13 mouse cellular contexts compared by ENCODE assay signal in the genomic region with DNA sequence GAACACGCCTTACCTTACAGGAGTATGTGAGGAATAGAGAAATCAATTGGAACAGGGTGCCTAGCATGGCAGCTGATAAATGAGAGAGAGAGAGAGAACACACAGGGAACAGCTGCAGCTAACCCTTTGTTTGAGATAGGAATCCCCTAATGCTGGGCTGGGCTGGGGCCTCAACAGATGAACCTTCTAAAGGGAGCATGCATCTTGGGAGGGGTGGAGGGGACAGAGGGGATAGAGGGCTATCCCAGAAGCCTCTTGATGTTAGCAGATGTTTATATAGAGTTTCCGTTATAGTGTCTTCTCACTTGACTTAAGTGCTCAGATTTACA. TPM values are rescaled to one million over a fixed set of nuclear protein-coding genes. Genes with fewer than 3 reads are reported as not detected.
DNase-seq lines count a peak whose midpoint lies in the region; ATAC-seq and TF ChIP-seq lines count a peak whose summit lies in the region.
"Had no signal": no experiment of that assay in that cellular context is flagged by ENCODE, and none has a peak within 500 bp of the region (broad histone marks: within the 10 kb centered on the region; RNA-seq: fewer than 3 reads in every experiment).

No protein-coding gene starts in this region.

- no peak for TF ChIP-seq CTCF in midbrain, postnatal 0 days (IDR thresholded peaks at IDR 0.05)

- H3K9me3 ChIP-seq in lung, embryonic 15.5 days: no peaks in the 10 kb centered on the region
- H3K9me3 ChIP-seq in embryonic facial prominence, embryonic 15.5 days (replicated peaks): no peaks in the 10 kb centered on the region
- H3K9me3 ChIP-seq in hindbrain, embryonic 14.5 days (ENCODE audit: control insufficient read depth, low read length): no peaks in the 10 kb centered on the region
- H3K9me3 ChIP-seq in midbrain, postnatal 0 days (ENCODE audit: low read length): no peaks in the 10 kb centered on the region
- H3K9me3 ChIP-seq: kidney, embryonic 15.5 days had no signal

- no peak overlapping the region for H3K4me2 ChIP-seq in lung, embryonic 15.5 days
- no peak overlapping the region for H3K4me2 ChIP-seq in embryonic facial prominence, embryonic 15.5 days (replicated peaks)
- no peak overlapping the region for H3K4me2 ChIP-seq in hindbrain, embryonic 14.5 days (replicated peaks)
- H3K4me2 ChIP-seq in midbrain, postnatal 0 days (ENCODE audit: low read depth, low read length, poor library complexity, severe bottlenecking): no peak overlapping the region

- ATAC-seq in lung, embryonic 15.5 days (ENCODE audit: borderline replicate concordance, extremely low read depth, low FRiP score, low TSS enrichment): 0 out of 2 replicates have a peak, but pooled peaks have one; percentile 11
- 0 out of 2 replicates have a peak, but pooled peaks have one; percentile 16 for ATAC-seq in embryonic facial prominence, embryonic 15.5 days (ENCODE audit: insufficient number of reproducible peaks, low FRiP score, low TSS enrichment, low read depth)
- no peak for ATAC-seq in hindbrain, embryonic 14.5 days (ENCODE audit: low FRiP score)
- ATAC-seq in midbrain, postnatal 0 days (ENCODE audit: low FRiP score): 0 out of 2 replicates have a peak, but pooled peaks have one; percentile 10
- ATAC-seq: liver, postnatal 0 days had no signal

- no peaks in the 10 kb centered on the region for H3K27me3 ChIP-seq in lung, embryonic 15.5 days
- H3K27me3 ChIP-seq in embryonic facial prominence, embryonic 15.5 days: no peaks in the 10 kb centered on the region
- no peaks in the 10 kb centered on the region for H3K27me3 ChIP-seq in hindbrain, embryonic 14.5 days (ENCODE audit: control insufficient read depth, insufficient read depth, low read length)
- H3K27me3 ChIP-seq in midbrain, postnatal 0 days (ENCODE audit: insufficient read depth, low read length): no peaks in the 10 kb centered on the region
- H3K27me3 ChIP-seq: kidney, embryonic 15.5 days had no signal

- no peak for DNase-seq in lung, postnatal 10 days
- DNase-seq in hindbrain, embryonic 14.5 days (ENCODE audit: low spot score): no peak
- no peak for DNase-seq in midbrain, postnatal 0 days (ENCODE audit: low spot score)
- DNase-seq in layer of hippocampus, postnatal 36 days: no peak
- DNase-seq in thymus, postnatal 0 days (ENCODE audit: low spot score): no peak
- no peak for DNase-seq in gastrocnemius, adult 18-20 months (ENCODE audit: low spot score)
- DNase-seq: cerebellum, postnatal 14 days; left cerebral cortex, postnatal 4 days; liver, postnatal 0 days had no signal

- peaks cover 47% of the 10 kb centered on the region for H3K4me1 ChIP-seq in lung, embryonic 15.5 days
- peaks cover 26% of the 10 kb centered on the region for H3K4me1 ChIP-seq in embryonic facial prominence, embryonic 15.5 days
- H3K4me1 ChIP-seq in hindbrain, embryonic 14.5 days (replicated peaks; ENCODE audit: control insufficient read depth, insufficient read depth, low read length): peaks cover 17% of the 10 kb centered on the region
- peaks cover 10% of the 10 kb centered on the region; the same call in 1 of the 2 replicates for H3K4me1 ChIP-seq in midbrain, postnatal 0 days (ENCODE audit: insufficient read depth, low read length)

- 37% methylated on average over 2 of the region's 2 CpGs for WGBS in lung, embryonic 15.5 days
- WGBS in embryonic facial prominence, embryonic 15.5 days: 82% methylated on average over 2 of the region's 2 CpGs
- WGBS in hindbrain, embryonic 14.5 days: 46% methylated on average over 2 of the region's 2 CpGs
- 61% methylated on average over 2 of the region's 2 CpGs for WGBS in midbrain, postnatal 0 days

- H3K27ac ChIP-seq in lung, embryonic 15.5 days: peak overlapping the region; percentile 91
- H3K27ac ChIP-seq in embryonic facial prominence, embryonic 15.5 days (replicated peaks): no peak overlapping the region
- peak overlapping the region; percentile 58 for H3K27ac ChIP-seq in hindbrain, embryonic 14.5 days
- H3K27ac ChIP-seq in midbrain, postnatal 0 days (ENCODE audit: low read depth, low read length): no peak overlapping the region

- H3K4me3 ChIP-seq in lung, embryonic 15.5 days: no peak overlapping the region
- H3K4me3 ChIP-seq in embryonic facial prominence, embryonic 15.5 days (replicated peaks): no peak overlapping the region
- no peak overlapping the region for H3K4me3 ChIP-seq in hindbrain, embryonic 14.5 days (replicated peaks; ENCODE audit: low read length)
- H3K4me3 ChIP-seq in midbrain, postnatal 0 days (ENCODE audit: low read depth, low read length): no peak overlapping the region
- H3K4me3 ChIP-seq: erythroblast, embryonic 14.5 days; kidney, embryonic 15.5 days had no signal

- no peak overlapping the region for H3K9ac ChIP-seq in lung, embryonic 15.5 days
- H3K9ac ChIP-seq in embryonic facial prominence, embryonic 15.5 days: no peak overlapping the region
- H3K9ac ChIP-seq in hindbrain, embryonic 14.5 days: 0 out of 2 replicates have a peak overlapping the region, but pooled peaks have one; percentile 16
- H3K9ac ChIP-seq in midbrain, postnatal 0 days (replicated peaks; ENCODE audit: low read length, poor library complexity, severe bottlenecking): no peak overlapping the region
- H3K9ac ChIP-seq: kidney, embryonic 15.5 days; liver, postnatal 0 days had no signal

- H3K36me3 ChIP-seq in lung, embryonic 15.5 days: no peaks in the 10 kb centered on the region
- H3K36me3 ChIP-seq in embryonic facial prominence, embryonic 15.5 days: no peaks in the 10 kb centered on the region
- no peaks in the 10 kb centered on the region for H3K36me3 ChIP-seq in hindbrain, embryonic 14.5 days (replicated peaks; ENCODE audit: control insufficient read depth, insufficient read depth)
- H3K36me3 ChIP-seq in midbrain, postnatal 0 days (ENCODE audit: insufficient read depth, low read length): no peaks in the 10 kb centered on the region

RNA-seq across cellular contexts. Expression of a gene that starts 26.9 kb away (rescaled TPM):
- 48.0 and 52.7 TPM in 2 replicates for polyA plus RNA-seq in lung, embryonic 15.5 days (2015; fragmentation: Nextera tagmentation; extraction: Ambion mirVana)
- 13.5 and 16.5 TPM in 2 replicates for polyA plus RNA-seq in embryonic facial prominence, embryonic 15.5 days (2015; fragmentation: Nextera tagmentation; extraction: Ambion mirVana)
- polyA plus RNA-seq in hindbrain, embryonic 14.5 days (2014; fragmentation: Nextera tagmentation; extraction: Ambion mirVana): 29.6 and 30.6 TPM in 2 replicates
- 17.7 and 20.6 TPM in 2 replicates for total RNA-seq in midbrain, postnatal 0 days (2014; rRNA removed)
- polyA plus RNA-seq in midbrain, postnatal 0 days (2015; fragmentation: Nextera tagmentation; extraction: Ambion mirVana): 8.5 and 12.0 TPM in 2 replicates
- 10 to 100 TPM; 16.5 to 18.1 TPM for total RNA-seq in layer of hippocampus, postnatal 36 days (2021)
- polyA plus RNA-seq in thymus, postnatal 0 days (2015; fragmentation: Nextera tagmentation; extraction: Ambion mirVana): 37.9 and 42.2 TPM in 2 replicates
- 1 to 10 TPM; 3.6 to 4.7 TPM for total RNA-seq in gastrocnemius, adult 18-20 months (2021)
- polyA plus RNA-seq: erythroblast, embryonic 14.5 days had no signal

Comparison
In these comparisons a context has a peak if more than half of its experiments do, and no peak if none do; other contexts are left out.
1. H3K27ac ChIP-seq: peak in lung, embryonic 15.5 days (single experiment) and hindbrain, embryonic 14.5 days (single experiment); none in embryonic facial prominence, embryonic 15.5 days (single experiment) and midbrain, postnatal 0 days (single experiment).